Mouse (Mus musculus) MEL (cell line): Measurements from ENCODE around the gene Erbb2. TPM values are rescaled to one million over a fixed set of nuclear protein-coding genes. Genes with fewer than 3 reads are reported as not detected.

ENCODE experiments used
- DNase-seq: peaks from one replicate; pipeline ENCODE4 v3.0.0; 2011; ENCODE audit warnings: low read depth, low spot score
- H3K27ac ChIP-seq: 2 replicates; pipeline ENCODE4 v1.5.1; 2012; ENCODE audit warnings: low read depth, mild to moderate bottlenecking, control low read depth, low read length, moderate library complexity; ENCODE audit not compliant: control insufficient read depth
- H3K27me3 ChIP-seq, 2 experiments: fragments of 150-350 bp in 1 of 2; sonication (generic) in 1 of 2; 2 replicates each; pipeline ENCODE4 v1.6.1; 2012; ENCODE audit warnings: low read length in 2 of 2, mild to moderate bottlenecking in 2 of 2, improper control_type of control experiment in 1 of 2, moderate library complexity in 1 of 2; ENCODE audit not compliant: insufficient read depth in 2 of 2, control insufficient read depth in 1 of 2
- H3K36me3 ChIP-seq, 2 experiments: 2 replicates each; pipeline ENCODE4 v1.6.1; 2012 to 2014; ENCODE audit warnings: low read length in 2 of 2, improper control_type of control experiment in 1 of 2, inconsistent platforms in 1 of 2, mild to moderate bottlenecking in 1 of 2; ENCODE audit not compliant: insufficient read depth in 2 of 2, control insufficient read depth in 1 of 2
- H3K4me1 ChIP-seq, 2 experiments: fragments of 150-350 bp in 1 of 2; sonication (generic) in 1 of 2; 2 replicates each; pipeline ENCODE4 v1.6.1; 2012; ENCODE audit warnings: low read length in 2 of 2, improper control_type of control experiment in 1 of 2, mild to moderate bottlenecking in 1 of 2; ENCODE audit not compliant: insufficient read depth in 2 of 2, control insufficient read depth in 1 of 2
- H3K4me3 ChIP-seq, 2 experiments: fragments of 150-350 bp in 1 of 2; sonication (generic) in 1 of 2; 2 replicates each; pipeline ENCODE4 v1.5.1; 2012; ENCODE audit warnings: low read depth in 2 of 2, low read length in 2 of 2, mild to moderate bottlenecking in 2 of 2, moderate library complexity in 2 of 2, control low read depth in 1 of 2, improper control_type of control experiment in 1 of 2; ENCODE audit not compliant: control insufficient read depth in 1 of 2, insufficient read depth in 1 of 2
- H3K79me2 ChIP-seq: 2 replicates; pipeline ENCODE4 v1.6.1; 2012; ENCODE audit warnings: mild to moderate bottlenecking, low read length, moderate library complexity; ENCODE audit not compliant: control insufficient read depth, poor library complexity, insufficient read depth
- H3K9ac ChIP-seq: 2 replicates; pipeline ENCODE4 v1.6.1; 2012; ENCODE audit warnings: low read depth, mild to moderate bottlenecking, control low read depth, low read length, moderate library complexity; ENCODE audit not compliant: control insufficient read depth, poor library complexity, severe bottlenecking
- H3K9me3 ChIP-seq: fragments of 150-350 bp; sonication (generic); replicated peaks from 2 replicates; pipeline ENCODE4 v1.6.1; 2012; ENCODE audit warnings: mild to moderate bottlenecking, low read length, improper control_type of control experiment, moderate library complexity; ENCODE audit not compliant: insufficient read depth
- BHLHE40 ChIP-seq: IDR thresholded peaks from 2 replicates; pipeline ENCODE4 v1.6.1; 2012; ENCODE audit warnings: low read depth, mild to moderate bottlenecking, inconsistent platforms, low read length, improper control_type of control experiment, borderline replicate concordance
- CHD1 ChIP-seq: IDR thresholded peaks from 2 replicates; pipeline ENCODE4 v1.6.1; 2012; ENCODE audit warnings: low read depth, mild to moderate bottlenecking, inconsistent platforms, low read length, improper control_type of control experiment
- CTCF ChIP-seq, 3 experiments: IDR thresholded peaks in 2 of 3; conservative IDR thresholded peaks in 1 of 3; 2 replicates each; pipeline ENCODE4 v1.5.1; 2011 to 2012; ENCODE audit warnings: low read length in 3 of 3, low read depth in 2 of 3, mild to moderate bottlenecking in 2 of 3, improper control_type of control experiment in 1 of 3, inconsistent platforms in 1 of 3, mixed read lengths in 1 of 3, moderate library complexity in 1 of 3; ENCODE audit not compliant: control insufficient read depth in 1 of 3, insufficient read depth in 1 of 3, poor library complexity in 1 of 3, severe bottlenecking in 1 of 3
- E2F4 ChIP-seq: IDR thresholded peaks from 2 replicates; pipeline ENCODE4 v1.6.1; 2011; ENCODE audit warnings: low read depth, low read length, improper control_type of control experiment, borderline replicate concordance
- ELF1 ChIP-seq: IDR thresholded peaks from 2 replicates; pipeline ENCODE4 v1.6.1; 2014; ENCODE audit warnings: low read depth, mild to moderate bottlenecking, inconsistent platforms, low read length, improper control_type of control experiment, moderate library complexity
- EP300 ChIP-seq, 2 experiments: IDR thresholded peaks; 2 replicates each; pipeline ENCODE4 v1.6.1; 2011; ENCODE audit warnings: improper control_type of control experiment in 2 of 2, low read length in 2 of 2, low read depth in 1 of 2, mild to moderate bottlenecking in 1 of 2
- ETS1 ChIP-seq: IDR thresholded peaks from 2 replicates; pipeline ENCODE4 v1.6.1; 2012; ENCODE audit warnings: low read depth, mild to moderate bottlenecking, inconsistent platforms, low read length, improper control_type of control experiment, moderate library complexity
- GABPA ChIP-seq: IDR thresholded peaks from 2 replicates; pipeline ENCODE4 v1.6.1; 2012; ENCODE audit warnings: low read depth, mild to moderate bottlenecking, inconsistent platforms, low read length, improper control_type of control experiment, moderate library complexity
- GATA1 ChIP-seq: IDR thresholded peaks from 2 replicates; pipeline ENCODE4 v1.6.1; 2011; ENCODE audit warnings: low read depth, low read length, improper control_type of control experiment
- HCFC1 ChIP-seq: IDR thresholded peaks from 2 replicates; pipeline ENCODE4 v1.6.1; 2012; ENCODE audit warnings: low read depth, mild to moderate bottlenecking, inconsistent platforms, low read length, improper control_type of control experiment, moderate library complexity
- JUND ChIP-seq: IDR thresholded peaks from 2 replicates; pipeline ENCODE4 v1.6.1; 2011; ENCODE audit warnings: low read depth, mild to moderate bottlenecking, improper control_type of control experiment, low read length
- KAT2A ChIP-seq: conservative IDR thresholded peaks from 2 replicates; pipeline ENCODE4 v1.6.1; 2012; ENCODE audit warnings: low read depth, low read length, improper control_type of control experiment, inconsistent platforms
- MAFK ChIP-seq: IDR thresholded peaks from 2 replicates; pipeline ENCODE4 v1.6.1; 2011; ENCODE audit warnings: low read depth, mild to moderate bottlenecking, low read length, improper control_type of control experiment, borderline replicate concordance
- MAX ChIP-seq: IDR thresholded peaks from 2 replicates; pipeline ENCODE4 v1.6.1; 2011; ENCODE audit warnings: low read length, improper control_type of control experiment
- MXI1 ChIP-seq: IDR thresholded peaks from 2 replicates; pipeline ENCODE4 v1.6.1; 2011; ENCODE audit warnings: mild to moderate bottlenecking, low read depth, low read length, improper control_type of control experiment
- MYB ChIP-seq: IDR thresholded peaks from 2 replicates; pipeline ENCODE4 v1.6.1; 2011; ENCODE audit warnings: mild to moderate bottlenecking, low read depth, low read length, improper control_type of control experiment
- MYC ChIP-seq: IDR thresholded peaks from 2 replicates; pipeline ENCODE4 v1.6.1; 2011; ENCODE audit warnings: low read depth, mild to moderate bottlenecking, low read length, improper control_type of control experiment, moderate library complexity
- NELFE ChIP-seq: IDR thresholded peaks from 2 replicates; pipeline ENCODE4 v1.6.1; 2011; ENCODE audit warnings: low read depth, low read length, improper control_type of control experiment
- NRF1 ChIP-seq: IDR thresholded peaks from 2 replicates; pipeline ENCODE4 v1.6.1; 2014; ENCODE audit warnings: low read depth, mild to moderate bottlenecking, inconsistent platforms, low read length, improper control_type of control experiment, moderate library complexity; ENCODE audit not compliant: poor library complexity, insufficient read depth, severe bottlenecking
- POLR2A ChIP-seq, 2 experiments: IDR thresholded peaks; 2 replicates each; pipeline ENCODE4 v1.6.1; 2011 to 2012; ENCODE audit warnings: low read length in 2 of 2, mild to moderate bottlenecking in 2 of 2, control low read depth in 1 of 2, improper control_type of control experiment in 1 of 2, low read depth in 1 of 2, moderate library complexity in 1 of 2; ENCODE audit not compliant: control insufficient read depth in 1 of 2, insufficient read depth in 1 of 2, poor library complexity in 1 of 2
- POLR2AphosphoS5 ChIP-seq: IDR thresholded peaks from 2 replicates; pipeline ENCODE4 v1.6.1; 2012; ENCODE audit warnings: low read depth, borderline replicate concordance, mild to moderate bottlenecking, inconsistent platforms, low read length, moderate library complexity, mixed read lengths
- RAD21 ChIP-seq: IDR thresholded peaks from 2 replicates; pipeline ENCODE4 v1.6.1; 2011; ENCODE audit warnings: mild to moderate bottlenecking, low read depth, low read length, improper control_type of control experiment
- RCOR1 ChIP-seq: IDR thresholded peaks from 2 replicates; pipeline ENCODE4 v1.6.1; 2012; ENCODE audit warnings: low read depth, mild to moderate bottlenecking, inconsistent platforms, low read length, improper control_type of control experiment
- SIN3A ChIP-seq: IDR thresholded peaks from 2 replicates; pipeline ENCODE4 v1.6.1; 2012; ENCODE audit warnings: low read length, improper control_type of control experiment, inconsistent platforms
- SMC3 ChIP-seq: IDR thresholded peaks from 2 replicates; pipeline ENCODE4 v1.6.1; 2011; ENCODE audit warnings: low read depth, low read length, improper control_type of control experiment
- TAL1 ChIP-seq: IDR thresholded peaks from 2 replicates; pipeline ENCODE4 v1.6.1; 2012; ENCODE audit warnings: mild to moderate bottlenecking, inconsistent platforms, low read length, moderate library complexity, mixed read lengths
- TBP ChIP-seq: IDR thresholded peaks from 2 replicates; pipeline ENCODE4 v1.8.0; 2011; ENCODE audit warnings: low read depth, low read length, improper control_type of control experiment
- TCF12 ChIP-seq: IDR thresholded peaks from 2 replicates; pipeline ENCODE4 v1.6.1; 2014; ENCODE audit warnings: low read depth, mild to moderate bottlenecking, inconsistent platforms, low read length, improper control_type of control experiment, moderate library complexity
- UBTF ChIP-seq: IDR thresholded peaks from 2 replicates; pipeline ENCODE4 v1.6.1; 2012; ENCODE audit warnings: low read depth, mild to moderate bottlenecking, inconsistent platforms, low read length, improper control_type of control experiment, moderate library complexity, borderline replicate concordance; ENCODE audit not compliant: insufficient read depth
- USF1 ChIP-seq: IDR thresholded peaks from 2 replicates; pipeline ENCODE4 v1.6.1; 2014; ENCODE audit warnings: low read depth, mild to moderate bottlenecking, inconsistent platforms, low read length, improper control_type of control experiment, moderate library complexity
- USF2 ChIP-seq, 2 experiments: IDR thresholded peaks; 2 replicates each; pipeline ENCODE4 v1.6.1; 2011 to 2012; ENCODE audit warnings: improper control_type of control experiment in 2 of 2, low read length in 2 of 2, borderline replicate concordance in 1 of 2, inconsistent platforms in 1 of 2, low read depth in 1 of 2, mild to moderate bottlenecking in 1 of 2; ENCODE audit not compliant: insufficient read depth in 1 of 2
- ZC3H11A ChIP-seq: IDR thresholded peaks from 2 replicates; pipeline ENCODE4 v1.6.1; 2012; ENCODE audit warnings: low read depth, mild to moderate bottlenecking, inconsistent platforms, low read length, improper control_type of control experiment
- ZKSCAN1 ChIP-seq: IDR thresholded peaks from 2 replicates; pipeline ENCODE4 v1.6.1; 2012; ENCODE audit warnings: low read depth, mild to moderate bottlenecking, inconsistent platforms, low read length, improper control_type of control experiment, moderate library complexity
- ZMIZ1 ChIP-seq: IDR thresholded peaks from 2 replicates; pipeline ENCODE4 v1.6.1; 2012; ENCODE audit warnings: low read depth, mild to moderate bottlenecking, inconsistent platforms, low read length, improper control_type of control experiment, moderate library complexity
- ZNF384 ChIP-seq: IDR thresholded peaks from 2 replicates; pipeline ENCODE4 v1.6.1; 2012; ENCODE audit warnings: low read depth, mild to moderate bottlenecking, inconsistent platforms, low read length, improper control_type of control experiment
- polyA plus RNA-seq, 2 experiments: library from polyadenylated mRNA; stranded (reverse) in 1 of 2; unstranded in 1 of 2; fragments of >175 nt in 1 of 2; fragments of >200 nt in 1 of 2; gene quantifications; 2 replicates each; pipeline versions ENCODE4 v1.2.1 to v1.2.4; 2012; ENCODE audit warnings: low replicate concordance in 2 of 2, low read depth in 1 of 2; ENCODE audit not compliant: insufficient read length in 2 of 2, insufficient read depth in 1 of 2, missing spikeins in 1 of 2
- total RNA-seq: library from RNA; depleted of rRNA; stranded (reverse); fragments of 300-350 nt; gene quantifications from 2 replicates; pipeline ENCODE4 v1.2.3, GENCODE M21; 2012

The Erbb2 gene
- total and polyA plus RNA-seq, 3 experiments, result not detected

GRCm38 (mm10) chr11:98438331-98439158 is 26.3 kb downstream of the Erbb2 start, which contains the start of gene Mien1:
Gene Mien1, minus strand, starts transcription at chr11:98438991.
- Histone ChIP-seq H3K79me2 (no peaks in the 10 kb centered on the region; the same call in 1 of the 2 replicates), H3K9ac (peak within 1 kb of the TSS; percentile 75), H3K27ac (peak within 1 kb of the TSS; percentile 64), H3K4me1 (peaks cover 2 to 5% of the 10 kb centered on the region in 2 experiments; a peak in 1 of 4 replicates), H3K4me3 (peak within 1 kb of the TSS; percentile 53 to 78), H3K36me3 (no peaks in the 10 kb centered on the region)
- TF ChIP-seq EP300 (IDR thresholded peaks at IDR 0.05; ENCODE audit: low read depth in 1 of 2, low read length in 2 of 2) (peak in 1 of 2 experiments; percentile 44; a peak in 1 of 4 replicates), NRF1 (0 out of 2 replicates have a peak, but pooled peaks have one; percentile 11), SMC3 (peak; percentile 95), POLR2AphosphoS5 (no peak), TAL1 (no peak), SIN3A (peak; percentile 98), TCF12 (peak; percentile 50), ZKSCAN1 (peak; percentile 79; the same call in 1 of the 2 replicates), ZMIZ1 (no peak), RCOR1 (no peak), POLR2A (IDR thresholded peaks at IDR 0.05; ENCODE audit: control insufficient read depth in 1 of 2, insufficient read depth in 1 of 2, low read depth in 1 of 2, low read length in 2 of 2, poor library complexity in 1 of 2) (peak; percentile 69 to 85; a peak in 2 of 4 replicates), KAT2A (no peak; the same call in 1 of the 2 replicates), BHLHE40 (peak; percentile 98), ZNF384 (peak; percentile 36; the same call in 1 of the 2 replicates), MYC (peak; percentile 60), ETS1 (peak; percentile 55; the same call in 1 of the 2 replicates), ZC3H11A (peak; percentile 58; the same call in 1 of the 2 replicates), E2F4 (no peak), RAD21 (peak; percentile 49), HCFC1 (peak; percentile 87), GABPA (no peak), MAX (peak; percentile 98), GATA1 (no peak), MAFK (no peak), USF1 (peak; percentile 100), MXI1 (peak; percentile 88), JUND (no peak), MYB (no peak), TBP (peak; percentile 55; the same call in 1 of the 2 replicates), CHD1 (no peak), ELF1 (peak; percentile 100), USF2 (IDR thresholded peaks at IDR 0.05; ENCODE audit: borderline replicate concordance in 1 of 2, insufficient read depth in 1 of 2, low read depth in 1 of 2, low read length in 2 of 2) (peak; percentile 86 to 96), CTCF (IDR thresholded peaks at IDR 0.05 in 2 of 3, conservative IDR thresholded peaks at IDR 0.05 in 1 of 3; ENCODE audit: control insufficient read depth in 1 of 3, insufficient read depth in 1 of 3, low read depth in 2 of 3, low read length in 3 of 3, poor library complexity in 1 of 3, severe bottlenecking in 1 of 3) (peak; percentile 78 to 98 (median 98)), UBTF (0 out of 2 replicates have a peak, but pooled peaks have one; percentile 80), NELFE (peak; percentile 71; the same call in 1 of the 2 replicates)
- TF ChIP-seq, all 39 proteins: peak for 23
- no peaks in the 10 kb centered on the region for H3K9me3 ChIP-seq
- H3K27me3 ChIP-seq, result peaks cover 0 to 5% of the 10 kb centered on the region in 2 experiments
- peak; percentile 97 for DNase-seq
